Mouse (Mus musculus) stomach, postnatal 0 days (tissue): ENCODE results near the gene Hdac4. TPM values are rescaled to one million over a fixed set of nuclear protein-coding genes. Genes with fewer than 3 reads are reported as not detected.
A peak's percentile ranks its signal among the peaks of the same experiment; 100 is the strongest.

Experiments
- ATAC-seq: fragments of 200-750 bp; cut with Nextera tagmentation; 2 replicates; pipeline ENCODE4 v1.8.0; 2017; ENCODE audit not compliant: low FRiP score, low TSS enrichment
- DNase-seq: peaks from one replicate; pipeline ENCODE4 v3.0.0-alpha.2; 2016; ENCODE audit warnings: low spot score
- H3K27ac ChIP-seq: fragments of 300-500 bp; sonication (generic); replicated peaks from 2 replicates; pipeline ENCODE4 v1.5.1; 2014; ENCODE audit warnings: mild to moderate bottlenecking, control low read depth
- H3K27me3 ChIP-seq: fragments of 300-500 bp; sonication (generic); 2 replicates; pipeline ENCODE4 v1.6.1; 2014; ENCODE audit warnings: low read length; ENCODE audit not compliant: control insufficient read depth, insufficient read depth
- H3K36me3 ChIP-seq: fragments of 300-500 bp; sonication (generic); 2 replicates; pipeline ENCODE4 v1.6.1; 2014; ENCODE audit warnings: low read length, mixed read lengths; ENCODE audit not compliant: control insufficient read depth, insufficient read depth
- H3K4me1 ChIP-seq: fragments of 300-500 bp; sonication (generic); replicated peaks from 2 replicates; pipeline ENCODE4 v1.6.1; 2014; ENCODE audit warnings: antibody characterized with exemption; ENCODE audit not compliant: control insufficient read depth, insufficient read depth
- H3K4me2 ChIP-seq: fragments of 300-500 bp; sonication (generic); replicated peaks from 2 replicates; pipeline ENCODE4 v1.6.1; 2014; ENCODE audit warnings: low read depth, mild to moderate bottlenecking, control low read depth, moderate library complexity
- H3K4me3 ChIP-seq: fragments of 300-500 bp; sonication (generic); 2 replicates; pipeline ENCODE4 v1.5.1; 2014; ENCODE audit warnings: low read depth, low read length, control low read depth
- H3K9ac ChIP-seq: fragments of 300-500 bp; sonication (generic); 2 replicates; pipeline ENCODE4 v1.6.1; 2014; ENCODE audit warnings: mild to moderate bottlenecking, low read length, control low read depth, mixed read lengths
- H3K9me3 ChIP-seq: fragments of 300-500 bp; sonication (generic); 2 replicates; pipeline ENCODE4 v1.6.1; 2016; ENCODE audit warnings: low read length; ENCODE audit not compliant: control insufficient read depth
- CTCF ChIP-seq: IDR thresholded peaks from 2 replicates; pipeline ENCODE4 v1.5.1; 2016; ENCODE audit warnings: antibody characterized with exemption, low read depth, mild to moderate bottlenecking, moderate library complexity
- EP300 ChIP-seq: optimal IDR thresholded peaks from 2 replicates; pipeline ENCODE3; 2016; ENCODE audit warnings: antibody characterized with exemption
- WGBS: fragments of 180-500 bp; shearing (Covaris S2); extraction: QIAGEN DNeasy Blood & Tissue Kit; methylation state at CpG from one replicate; pipeline ENCODE4 v1.1.7; 2014; 5-methylcytosine and 5-hydroxymethylcytosine counted together
- polyA plus RNA-seq: library from polyadenylated mRNA; unstranded; fragments of >200 nt; fragmentation: Nextera tagmentation; extraction: Ambion mirVana; gene quantifications from 2 replicates; pipeline ENCODE4 v1.2.1, GENCODE M21; 2015

The Hdac4 gene
- polyA plus RNA-seq, 1 experiment from 2014 or later, result 10.9 TPM

DNA sequence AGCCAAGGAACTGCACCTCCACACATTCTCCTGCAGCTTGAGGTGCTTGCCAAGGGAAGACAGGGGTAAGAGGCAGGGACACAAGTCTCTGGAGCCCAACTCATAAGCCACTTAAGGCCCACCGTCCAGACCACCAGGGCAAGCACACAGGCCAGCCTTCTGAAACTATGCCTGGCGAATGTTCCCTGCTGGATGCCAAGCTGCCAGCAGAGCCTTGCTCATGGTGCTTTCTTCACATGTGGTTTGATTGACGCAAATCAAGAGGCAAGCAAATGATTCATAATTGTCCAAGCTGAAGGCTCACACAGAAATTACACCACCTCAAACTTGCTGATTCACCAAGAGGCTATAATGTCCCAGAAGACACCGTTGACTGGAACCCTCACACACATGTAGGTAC lies 108.7 kb downstream of the Hdac4 start:
- H3K4me2 ChIP-seq, result no peak overlapping the region
- ATAC-seq (no peak), DNase-seq (no peak)
- TF ChIP-seq CTCF (no peak), EP300 (no peak)
- H3K36me3 ChIP-seq, result no peaks in the 10 kb centered on the region
- H3K4me3 ChIP-seq, result no peak overlapping the region
- H3K9ac ChIP-seq, result no peak overlapping the region
- WGBS, result 80% methylated on average over 4 of the region's 4 CpGs
- no peaks in the 10 kb centered on the region for H3K4me1 ChIP-seq
- H3K27ac ChIP-seq, result no peak overlapping the region
- no peaks in the 10 kb centered on the region for H3K9me3 ChIP-seq
- no peaks in the 10 kb centered on the region for H3K27me3 ChIP-seq

DNA sequence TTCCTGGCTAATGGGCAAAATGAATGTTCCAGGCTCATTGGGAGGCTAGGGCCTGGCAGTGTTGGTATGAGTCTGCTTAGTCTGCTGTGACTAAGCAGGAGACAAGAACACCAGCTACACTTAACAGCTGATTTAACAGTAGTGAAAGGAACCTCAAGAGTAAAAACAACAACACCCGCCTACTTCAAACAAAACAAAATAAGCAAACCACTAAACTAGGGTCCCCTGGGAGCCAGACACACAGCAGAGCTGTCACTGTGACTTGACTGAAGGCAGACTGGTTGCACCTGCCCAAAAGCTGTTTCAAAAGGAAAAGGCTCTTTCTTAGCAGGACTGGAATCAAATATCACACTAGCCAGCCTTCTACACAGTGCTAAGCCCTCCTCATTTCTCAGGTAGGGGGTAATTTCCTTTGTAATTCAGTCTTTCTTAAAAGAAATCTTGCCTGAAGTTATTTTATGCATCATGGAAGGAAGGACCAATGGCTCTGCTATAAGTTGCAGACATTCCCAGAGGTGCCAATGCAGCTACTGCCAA lies 109.2 kb downstream of the Hdac4 start:
- Histone ChIP-seq H3K9me3 (no peaks in the 10 kb centered on the region), H3K4me1 (no peaks in the 10 kb centered on the region), H3K9ac (no peak overlapping the region), H3K27ac (no peak overlapping the region), H3K4me3 (no peak overlapping the region), H3K27me3 (no peaks in the 10 kb centered on the region), H3K36me3 (no peaks in the 10 kb centered on the region), H3K4me2 (no peak overlapping the region)
- WGBS, result 24% methylated on average over 1 of the region's 1 CpGs
- ATAC-seq (no peak), DNase-seq (no peak)
- TF ChIP-seq EP300 (no peak), CTCF (no peak)

DNA sequence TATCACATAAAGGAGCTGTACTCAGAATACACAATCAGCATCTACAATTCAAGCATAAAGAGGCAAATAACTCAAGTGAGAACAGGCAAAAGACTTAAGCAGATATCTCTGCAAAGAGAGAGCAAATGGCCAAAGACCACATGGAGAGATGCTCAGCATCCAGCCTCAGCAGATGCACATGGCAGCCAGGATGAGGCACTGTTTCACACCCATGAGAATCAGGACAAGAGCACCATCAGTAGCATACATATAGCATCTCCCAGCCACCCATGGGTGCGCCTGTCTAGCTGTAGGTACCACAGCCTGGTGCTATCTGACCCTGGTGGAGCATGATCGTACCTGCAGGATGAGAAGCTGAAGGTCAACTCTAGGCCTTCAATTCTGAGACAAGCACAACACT lies 110.8 kb downstream of the Hdac4 start:
- ATAC-seq (no peak), DNase-seq (no peak)
- no peak overlapping the region for H3K27ac ChIP-seq
- TF ChIP-seq EP300, result no peak
- TF ChIP-seq CTCF, result peak; percentile 19; the same call in 1 of the 2 replicates
- H3K4me2 ChIP-seq, result no peak overlapping the region
- WGBS, result 95% methylated on average over 2 of the region's 2 CpGs
- H3K9ac ChIP-seq, result no peak overlapping the region
- no peaks in the 10 kb centered on the region for H3K4me1 ChIP-seq
- H3K36me3 ChIP-seq, result no peaks in the 10 kb centered on the region
- H3K27me3 ChIP-seq, result no peaks in the 10 kb centered on the region
- H3K4me3 ChIP-seq, result no peak overlapping the region
- H3K9me3 ChIP-seq, result no peaks in the 10 kb centered on the region

DNA sequence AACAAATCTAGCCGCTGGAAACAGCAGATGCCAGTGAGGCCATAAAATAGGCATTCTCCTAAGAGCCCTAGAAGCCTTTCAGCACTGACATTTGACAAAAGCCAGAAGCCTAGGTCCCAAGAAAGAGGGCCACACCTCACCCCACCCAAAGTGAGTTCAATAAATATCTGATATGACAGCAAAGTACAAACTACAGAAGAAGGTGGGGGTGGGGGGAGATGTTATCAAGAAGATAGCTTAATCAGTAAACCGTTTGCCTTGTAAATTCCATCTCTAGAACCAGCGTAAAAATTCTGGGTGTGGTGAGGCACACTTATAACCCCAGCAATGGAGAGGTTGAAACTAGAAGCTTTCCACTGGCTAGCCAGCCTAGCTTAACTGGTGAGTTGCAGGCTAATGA lies 111.5 kb downstream of the Hdac4 start:
- H3K36me3 ChIP-seq, result no peaks in the 10 kb centered on the region
- DNase-seq, result no peak
- no peak overlapping the region for H3K27ac ChIP-seq
- no peak overlapping the region for H3K9ac ChIP-seq
- H3K4me3 ChIP-seq, result no peak overlapping the region
- WGBS, result 16% methylated on average over 3 of the region's 3 CpGs
- H3K27me3 ChIP-seq, result no peaks in the 10 kb centered on the region
- ATAC-seq, result no peak
- H3K4me2 ChIP-seq, result no peak overlapping the region
- no peaks in the 10 kb centered on the region for H3K9me3 ChIP-seq
- TF ChIP-seq EP300 (no peak), CTCF (no peak)
- H3K4me1 ChIP-seq, result no peaks in the 10 kb centered on the region

DNA sequence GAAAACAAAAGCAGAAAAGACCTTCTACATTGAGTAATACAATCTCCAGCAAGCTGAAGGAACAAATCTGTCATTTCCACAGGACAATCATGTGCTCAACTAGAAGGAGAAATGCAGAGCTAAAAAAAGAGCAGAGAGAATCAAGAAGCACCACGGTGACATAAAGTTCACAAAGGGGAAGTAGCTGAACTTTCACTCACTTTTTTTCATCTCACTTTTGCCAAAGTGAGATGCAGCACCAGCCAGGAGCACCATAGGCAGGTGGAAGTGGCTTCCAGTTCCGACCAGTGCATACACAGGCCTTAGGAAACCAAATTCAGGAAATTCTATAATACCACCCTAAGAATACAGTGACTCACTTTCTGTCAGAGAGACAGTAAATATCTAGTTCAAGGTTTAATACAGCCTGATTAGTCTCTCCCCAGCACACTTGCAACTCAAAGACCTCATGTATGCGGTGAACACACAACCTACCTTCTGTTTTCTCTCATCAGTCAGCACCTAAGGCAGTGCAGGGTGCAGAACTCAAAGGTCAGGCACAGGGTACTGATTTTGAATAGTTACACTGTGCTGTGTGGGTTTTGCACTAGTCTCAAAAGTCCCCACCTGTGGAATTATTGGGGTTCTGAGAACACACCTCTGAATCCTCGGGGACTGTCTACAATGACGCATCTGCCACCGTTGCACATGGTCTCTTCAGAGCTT lies 112.5 kb downstream of the Hdac4 start:
- H3K9me3 ChIP-seq, result no peaks in the 10 kb centered on the region
- WGBS, result 47% methylated on average over 6 of the region's 6 CpGs
- DNase-seq (no peak), ATAC-seq (peak; percentile 33; the same call in 1 of the 2 replicates)
- H3K4me2 ChIP-seq, result no peak overlapping the region
- no peak overlapping the region for H3K4me3 ChIP-seq
- TF ChIP-seq CTCF (no peak), EP300 (no peak)
- peak overlapping the region; percentile 63; the same call in 1 of the 2 replicates for H3K27ac ChIP-seq
- H3K36me3 ChIP-seq, result no peaks in the 10 kb centered on the region
- H3K27me3 ChIP-seq, result no peaks in the 10 kb centered on the region
- H3K4me1 ChIP-seq, result no peaks in the 10 kb centered on the region
- no peak overlapping the region for H3K9ac ChIP-seq

DNA sequence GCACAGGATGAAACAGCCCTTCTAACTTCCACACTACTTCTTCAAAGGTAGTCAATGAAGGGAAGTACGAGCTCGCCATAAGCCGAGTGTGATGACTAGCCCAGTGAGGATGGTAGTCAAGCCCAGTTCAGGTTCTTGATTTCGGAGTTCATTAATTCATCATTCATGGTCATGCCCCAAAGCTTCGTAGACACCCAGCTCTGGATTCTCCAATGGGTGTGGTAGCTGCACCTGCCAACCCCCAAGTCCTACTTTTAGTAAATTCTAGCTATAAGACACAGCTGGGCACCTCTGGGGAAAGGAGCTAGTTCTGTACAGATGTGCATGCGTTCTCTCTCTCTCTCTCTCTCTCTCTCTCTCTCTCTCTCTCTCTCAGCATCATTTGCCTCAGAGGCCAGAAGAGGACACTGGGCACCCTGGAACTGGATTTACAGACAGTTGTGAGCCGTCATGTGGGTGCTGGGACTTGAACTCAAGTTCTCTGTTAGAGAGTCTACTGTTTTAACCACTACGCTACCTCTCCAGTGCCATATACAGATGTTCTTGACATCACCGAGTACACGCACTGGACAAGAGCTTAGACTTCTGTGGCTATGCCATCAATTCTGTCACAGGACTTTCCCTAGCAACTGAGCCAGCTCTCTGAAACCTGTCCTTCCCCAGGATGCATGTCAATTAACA lies 113.2 kb downstream of the Hdac4 start:
- 90% methylated on average over 10 of the region's 10 CpGs for WGBS
- H3K9ac ChIP-seq, result no peak overlapping the region
- no peak for TF ChIP-seq EP300
- no peak for TF ChIP-seq CTCF
- H3K9me3 ChIP-seq, result no peaks in the 10 kb centered on the region
- H3K4me3 ChIP-seq, result no peak overlapping the region
- no peaks in the 10 kb centered on the region for H3K36me3 ChIP-seq
- H3K4me2 ChIP-seq, result no peak overlapping the region
- no peaks in the 10 kb centered on the region for H3K4me1 ChIP-seq
- no peak for DNase-seq
- no peaks in the 10 kb centered on the region for H3K27me3 ChIP-seq
- ATAC-seq, result no peak
- H3K27ac ChIP-seq, result no peak overlapping the region
